Mouse (Mus musculus): ENCODE measurements around the gene Ptprm.

Ptprm gene

GRCm38 (mm10) chr17:67354451-67355011, at the start of gene Ptprm:
Gene Ptprm (minus strand): TSS chr17:67354457.
- DNase-seq (ENCODE audit: low read depth), result no peak

GRCm38 (mm10) chr17:67396205-67396604, 41.9 kb upstream of the Ptprm start:
- no peak for DNase-seq (ENCODE audit: low read depth)

- DNase-seq (ENCODE audit: low read depth), result no peak
Observed at GRCm38 (mm10) chr17:67390851-67391250, 36.6 kb upstream of the Ptprm start.

GRCm38 (mm10) chr17:67388171-67388570, 33.9 kb upstream of the Ptprm start:
- DNase-seq (ENCODE audit: low read depth), result no peak

GRCm38 (mm10) chr17:67385286-67385685, 31.0 kb upstream of the Ptprm start:
- DNase-seq (ENCODE audit: low read depth), result no peak

- no peak for DNase-seq (ENCODE audit: low read depth)
Observed at GRCm38 (mm10) chr17:67383635-67384034, 29.4 kb upstream of the Ptprm start.

- DNase-seq (ENCODE audit: low read depth), result no peak
Observed at GRCm38 (mm10) chr17:67381618-67382017, 27.4 kb upstream of the Ptprm start.

GRCm38 (mm10) chr17:67367866-67368265, 13.6 kb upstream of the Ptprm start:
- DNase-seq (ENCODE audit: low read depth), result no peak

GRCm38 (mm10) chr17:67364491-67364890, 10.2 kb upstream of the Ptprm start:
- no peak for DNase-seq (ENCODE audit: low read depth)

- DNase-seq (ENCODE audit: low read depth), result no peak
Observed at GRCm38 (mm10) chr17:67363377-67364070, 9.3 kb upstream of the Ptprm start.

GRCm38 (mm10) chr17:67362131-67362530, 7.9 kb upstream of the Ptprm start:
- no peak for DNase-seq (ENCODE audit: low read depth)

- no peak for DNase-seq (ENCODE audit: low read depth)
Observed at GRCm38 (mm10) chr17:67360606-67361005, 6.3 kb upstream of the Ptprm start.

- no peak for DNase-seq (ENCODE audit: low read depth)
Observed at GRCm38 (mm10) chr17:67359578-67359977, 5.3 kb upstream of the Ptprm start.

- DNase-seq (ENCODE audit: low read depth), result no peak
Observed at GRCm38 (mm10) chr17:67358541-67358940, 4.3 kb upstream of the Ptprm start.

GRCm38 (mm10) chr17:67357191-67357590, 2.9 kb upstream of the Ptprm start:
- DNase-seq (ENCODE audit: low read depth), result no peak

- DNase-seq (ENCODE audit: low read depth), result no peak
Observed at GRCm38 (mm10) chr17:67355251-67355650, 994 bp upstream of the Ptprm start.

- DNase-seq (ENCODE audit: low read depth), result no peak
Observed at GRCm38 (mm10) chr17:67353796-67354450, 334 bp downstream of the Ptprm start.

- no peak for DNase-seq (ENCODE audit: low read depth)
Observed at GRCm38 (mm10) chr17:67352956-67353795, 1.1 kb downstream of the Ptprm start.

- DNase-seq (ENCODE audit: low read depth), result no peak
Observed at GRCm38 (mm10) chr17:67351423-67351822, 2.8 kb downstream of the Ptprm start.

- no peak for DNase-seq (ENCODE audit: low read depth)
Observed at GRCm38 (mm10) chr17:67350536-67350935, 3.7 kb downstream of the Ptprm start.

- DNase-seq (ENCODE audit: low read depth), result no peak
Observed at GRCm38 (mm10) chr17:67349594-67349993, 4.7 kb downstream of the Ptprm start.

- no peak for DNase-seq (ENCODE audit: low read depth)
Observed at GRCm38 (mm10) chr17:67346921-67347320, 7.3 kb downstream of the Ptprm start.
